In the genomic region with DNA sequence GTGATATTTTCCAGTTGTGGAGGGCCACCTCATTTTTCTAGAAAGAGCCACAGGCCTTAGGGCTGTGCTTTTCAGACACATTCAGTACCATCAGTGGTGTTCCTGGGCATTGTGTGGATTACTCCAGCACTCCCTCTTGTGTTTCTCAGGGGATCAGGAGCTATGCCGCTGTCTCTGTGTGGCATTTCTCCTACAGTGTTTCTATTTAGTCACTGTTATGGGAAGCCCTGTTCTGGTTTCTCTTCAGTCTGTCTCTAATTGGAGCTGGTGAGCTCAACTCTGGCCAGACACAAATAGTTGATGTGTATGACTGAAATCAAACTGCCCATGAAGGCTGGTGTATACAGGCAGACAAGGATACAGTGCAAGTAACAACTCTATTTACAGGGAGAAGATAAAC, we compare ENCODE assay signal across 11 mouse cellular contexts.
DNase-seq lines count a peak whose midpoint lies in the region; ATAC-seq lines count a peak whose summit lies in the region.
"Had no signal": no experiment of that assay in that cellular context is flagged by ENCODE, and none has a peak within 500 bp of the region (broad histone marks: within the 10 kb centered on the region; RNA-seq: fewer than 3 reads in every experiment).

No protein-coding gene starts in this region.

- no peaks in the 10 kb centered on the region for H3K36me3 ChIP-seq in lung, embryonic 15.5 days
- H3K36me3 ChIP-seq: heart, embryonic 13.5 days had no signal

- no peak overlapping the region for H3K27ac ChIP-seq in lung, embryonic 15.5 days
- H3K27ac ChIP-seq: heart, embryonic 13.5 days had no signal

- peak; percentile 6 for DNase-seq in adrenal gland, postnatal 10 days
- no peak for DNase-seq in adrenal gland, adult 8-10 months
- DNase-seq in layer of hippocampus, adult 11-12 months (ENCODE audit: low spot score): peak; percentile 13
- DNase-seq in layer of hippocampus, adult 9-11 months: no peak
- DNase-seq in R1 (ENCODE audit: low read depth, low spot score): peak; percentile 37
- DNase-seq in natural killer cell, adult 2 months (ENCODE audit: low spot score in 2 of 2): no peak

- no peak overlapping the region for H3K4me3 ChIP-seq in lung, embryonic 15.5 days
- H3K4me3 ChIP-seq: erythroblast, embryonic 14.5 days; heart, embryonic 13.5 days; megakaryocyte, embryonic 14.5 days had no signal

- H3K4me2 ChIP-seq in lung, embryonic 15.5 days: no peak overlapping the region
- H3K4me2 ChIP-seq: heart, embryonic 13.5 days had no signal

- no peaks in the 10 kb centered on the region for H3K9me3 ChIP-seq in lung, embryonic 15.5 days
- H3K9me3 ChIP-seq: heart, embryonic 13.5 days; megakaryocyte, embryonic 14.5 days had no signal

- 38% methylated on average over 1 of the region's 1 CpGs for WGBS in lung, embryonic 15.5 days

- H3K4me1 ChIP-seq in lung, embryonic 15.5 days: no peaks in the 10 kb centered on the region
- H3K4me1 ChIP-seq: heart, embryonic 13.5 days; megakaryocyte, embryonic 14.5 days had no signal

- H3K9ac ChIP-seq in lung, embryonic 15.5 days: no peak overlapping the region
- H3K9ac ChIP-seq: heart, embryonic 13.5 days had no signal

- no peaks in the 10 kb centered on the region for H3K27me3 ChIP-seq in lung, embryonic 15.5 days
- H3K27me3 ChIP-seq: heart, embryonic 13.5 days; megakaryocyte, embryonic 14.5 days had no signal

- peak; percentile 74 for ATAC-seq in lung, embryonic 15.5 days (ENCODE audit: borderline replicate concordance, extremely low read depth, low FRiP score, low TSS enrichment)
- no peak for ATAC-seq in CD4-positive, CD25-positive, alpha-beta regulatory T cell, adult 4 months

Comparison
In these comparisons a context has a peak if more than half of its experiments do, and no peak if none do; other contexts are left out.
1. DNase-seq: peak in adrenal gland, postnatal 10 days (single experiment), layer of hippocampus, adult 11-12 months (single experiment) and R1 (single experiment); none in adrenal gland, adult 8-10 months (single experiment), layer of hippocampus, adult 9-11 months (single experiment) and natural killer cell, adult 2 months (0 of 2).